Mouse (Mus musculus) C2C12 (cell line): ENCODE results near the gene Obsl1.

Experiments used
- CEBPB ChIP-seq: IDR thresholded peaks from one replicate; pipeline ENCODE4 v1.6.1; 2011; ENCODE audit warnings: low read depth, mild to moderate bottlenecking, control low read depth, moderate library complexity
- CTCF ChIP-seq: IDR thresholded peaks from one replicate; pipeline ENCODE4 v1.5.1; 2011; ENCODE audit not compliant: control insufficient read depth, insufficient read depth, insufficient read length
- FOSL1 ChIP-seq: IDR thresholded peaks from one replicate; pipeline ENCODE4 v1.8.0; 2011; ENCODE audit warnings: mild to moderate bottlenecking, low read length; ENCODE audit not compliant: poor library complexity, insufficient read depth, severe bottlenecking
- MAX ChIP-seq: IDR thresholded peaks from one replicate; pipeline ENCODE4 v1.6.1; 2011; ENCODE audit warnings: mild to moderate bottlenecking, control low read depth
- MYOD1 ChIP-seq: IDR thresholded peaks from one replicate; pipeline ENCODE4 v1.6.1; 2011; ENCODE audit warnings: low read depth; ENCODE audit not compliant: control insufficient read depth, insufficient read length
- MYOG ChIP-seq: IDR thresholded peaks from one replicate; pipeline ENCODE4 v1.6.1; 2011; ENCODE audit not compliant: control insufficient read depth, insufficient read length; ENCODE audit errors: extremely low read depth
- USF1 ChIP-seq: IDR thresholded peaks from one replicate; pipeline ENCODE4 v1.6.1; 2011; ENCODE audit warnings: low read depth, mild to moderate bottlenecking, control low read depth, moderate library complexity

DNA sequence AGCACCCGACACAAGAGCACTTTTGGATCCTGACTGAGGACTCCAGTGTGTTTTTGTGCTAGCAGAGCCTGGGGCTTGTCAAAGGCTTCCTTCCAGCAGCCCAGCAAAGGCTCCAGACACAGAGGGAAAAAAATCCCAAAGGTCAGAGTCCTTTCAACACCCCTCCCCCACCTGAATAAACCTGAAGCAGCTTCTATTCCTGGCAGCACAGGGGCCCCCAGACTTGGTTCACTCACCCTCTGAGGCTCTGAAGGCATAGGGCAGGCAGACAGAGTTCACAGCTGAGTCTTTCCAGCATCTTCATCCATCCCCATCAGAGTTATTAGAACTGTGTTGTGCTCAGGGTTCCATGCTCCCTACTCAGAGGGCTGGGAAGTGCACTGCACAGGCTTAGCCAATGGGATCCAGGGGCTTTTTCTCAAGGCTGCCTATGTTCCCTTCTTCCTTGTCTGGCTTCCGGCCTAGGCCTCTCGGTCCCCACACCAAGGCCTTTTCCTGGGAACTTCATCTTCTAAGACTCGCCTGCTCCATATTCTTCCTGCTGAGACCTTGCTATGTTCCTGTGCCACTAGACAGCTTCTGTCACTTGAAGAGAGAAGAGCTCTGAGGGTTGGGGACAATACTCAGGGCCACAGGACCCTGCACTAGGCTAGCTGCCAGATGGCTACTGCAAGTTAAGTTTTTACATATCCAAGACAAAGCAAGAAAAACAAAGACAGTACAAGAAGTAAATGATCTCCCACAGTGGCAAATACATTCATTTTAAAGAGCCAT, 5.4 kb upstream of the Obsl1 start:
- TF ChIP-seq CTCF (no peak), MYOD1 (no peak), FOSL1 (no peak), MAX (no peak), USF1 (no peak), MYOG (no peak), CEBPB (no peak)
